Mouse (Mus musculus): ENCODE data around the gene Litaf. TPM values are rescaled to one million over a fixed set of nuclear protein-coding genes. Genes with fewer than 3 reads are reported as not detected.

The Litaf gene
- polyA plus RNA-seq, 1 experiment = 472 TPM

DNA sequence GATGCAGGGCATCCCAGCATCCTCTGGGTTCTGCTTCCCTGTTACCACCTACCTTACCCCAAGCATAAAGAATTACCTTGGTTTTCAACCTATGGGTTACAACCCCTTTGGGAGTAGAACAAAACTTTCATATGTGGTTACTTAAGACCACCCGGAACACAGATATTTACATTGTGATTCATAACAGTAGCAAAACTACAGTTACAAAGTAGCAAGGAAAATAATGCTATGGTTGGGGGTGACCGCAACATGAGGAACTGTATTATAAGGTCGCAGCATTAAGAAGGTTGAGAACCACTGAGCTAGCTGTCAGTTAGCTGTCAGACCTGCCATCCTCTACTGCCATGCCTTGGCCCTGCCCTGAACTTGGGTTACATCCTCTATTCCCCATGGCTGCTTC lies 2.7 kb upstream of the Litaf start:
- peak overlapping the region; percentile 97 for H3K4me3 ChIP-seq (replicated peaks)
- peaks cover 49% of the 10 kb centered on the region for H3K36me3 ChIP-seq (replicated peaks; ENCODE audit: low read length)
- H3K4me1 ChIP-seq = peaks cover 96% of the 10 kb centered on the region
- no peaks in the 10 kb centered on the region for H3K9me3 ChIP-seq
- H3K27me3 ChIP-seq (replicated peaks) = peaks cover 21% of the 10 kb centered on the region
- no peak for TF ChIP-seq GATA1 (IDR thresholded peaks at IDR 0.05; ENCODE audit: borderline replicate concordance, low read length)
- no peak for TF ChIP-seq FLI1 (IDR thresholded peaks at IDR 0.05; ENCODE audit: low read length)

DNA sequence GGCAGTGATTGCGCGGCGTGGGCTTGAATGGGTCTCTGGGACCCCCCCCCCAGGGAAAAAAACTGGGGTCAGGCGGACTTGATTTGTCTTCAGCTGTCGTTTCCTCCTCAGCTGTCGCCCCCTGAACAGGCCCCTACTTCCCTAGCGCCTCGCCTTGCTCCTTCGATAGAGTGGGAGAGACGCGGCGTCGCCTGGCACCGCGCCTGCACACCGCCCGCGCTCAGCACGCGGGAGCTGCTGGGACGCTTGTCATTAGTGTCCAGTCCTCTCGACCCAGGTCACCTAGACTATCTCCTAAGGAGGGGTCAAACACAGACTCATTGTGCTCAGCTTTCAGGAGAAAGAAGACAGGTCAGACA lies 855 bp upstream of the Litaf start:
- Histone ChIP-seq H3K4me1 (peaks cover 97% of the 10 kb centered on the region), H3K4me3 (replicated peaks) (peak overlapping the region; percentile 97), H3K36me3 (replicated peaks; ENCODE audit: low read length) (peaks cover 32% of the 10 kb centered on the region), H3K27me3 (replicated peaks) (peaks cover 25% of the 10 kb centered on the region), H3K9me3 (no peaks in the 10 kb centered on the region)
- TF ChIP-seq GATA1 (IDR thresholded peaks at IDR 0.05; ENCODE audit: borderline replicate concordance, low read length) (no peak), FLI1 (IDR thresholded peaks at IDR 0.05; ENCODE audit: low read length) (no peak)

DNA sequence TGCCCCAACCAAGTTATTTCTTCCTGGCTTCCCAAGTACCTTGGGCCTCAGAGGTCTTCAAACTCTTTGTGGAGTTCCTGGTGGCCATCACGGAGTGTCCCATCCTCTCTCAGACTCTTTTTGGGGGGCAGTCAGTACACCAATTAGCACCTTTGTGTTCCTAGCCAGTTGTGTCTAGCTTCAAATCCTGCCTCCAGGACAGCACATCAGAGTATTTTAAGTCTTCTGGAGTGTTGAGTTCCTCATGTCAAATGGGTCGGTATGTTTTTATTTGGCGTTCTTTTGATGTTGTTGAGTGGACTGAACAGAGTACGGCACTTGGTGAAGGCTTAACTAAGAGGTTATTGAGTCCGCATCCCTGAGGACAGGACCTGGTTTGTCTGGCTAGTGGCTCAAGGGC lies 526 bp downstream of the Litaf start:
- Histone ChIP-seq H3K36me3 (replicated peaks; ENCODE audit: low read length) (peaks cover 20% of the 10 kb centered on the region), H3K9me3 (no peaks in the 10 kb centered on the region), H3K27me3 (replicated peaks) (peaks cover 29% of the 10 kb centered on the region), H3K4me3 (replicated peaks) (peak overlapping the region; percentile 97), H3K4me1 (peaks cover 88% of the 10 kb centered on the region)
- TF ChIP-seq GATA1 (IDR thresholded peaks at IDR 0.05; ENCODE audit: borderline replicate concordance, low read length) (no peak), FLI1 (IDR thresholded peaks at IDR 0.05; ENCODE audit: low read length) (no peak)

GRCm38 (mm10) chr16:11064742-11065141 lies 1.2 kb downstream of the Litaf start:
- Histone ChIP-seq H3K4me1 (peaks cover 81% of the 10 kb centered on the region), H3K36me3 (replicated peaks; ENCODE audit: low read length) (peaks cover 14% of the 10 kb centered on the region), H3K4me3 (replicated peaks) (peak overlapping the region; percentile 46), H3K9me3 (no peaks in the 10 kb centered on the region), H3K27me3 (replicated peaks) (peaks cover 29% of the 10 kb centered on the region)
- no peak for TF ChIP-seq FLI1 (IDR thresholded peaks at IDR 0.05; ENCODE audit: low read length)
- TF ChIP-seq GATA1 (IDR thresholded peaks at IDR 0.05; ENCODE audit: borderline replicate concordance, low read length) = no peak

GRCm38 (mm10) chr16:11064341-11064740 lies 1.6 kb downstream of the Litaf start:
- Histone ChIP-seq H3K36me3 (replicated peaks; ENCODE audit: low read length) (peaks cover 12% of the 10 kb centered on the region), H3K4me3 (replicated peaks) (no peak overlapping the region), H3K9me3 (no peaks in the 10 kb centered on the region), H3K4me1 (peaks cover 77% of the 10 kb centered on the region), H3K27me3 (replicated peaks) (peaks cover 29% of the 10 kb centered on the region)
- TF ChIP-seq FLI1 (IDR thresholded peaks at IDR 0.05; ENCODE audit: low read length) (no peak), GATA1 (IDR thresholded peaks at IDR 0.05; ENCODE audit: borderline replicate concordance, low read length) (no peak)

DNA sequence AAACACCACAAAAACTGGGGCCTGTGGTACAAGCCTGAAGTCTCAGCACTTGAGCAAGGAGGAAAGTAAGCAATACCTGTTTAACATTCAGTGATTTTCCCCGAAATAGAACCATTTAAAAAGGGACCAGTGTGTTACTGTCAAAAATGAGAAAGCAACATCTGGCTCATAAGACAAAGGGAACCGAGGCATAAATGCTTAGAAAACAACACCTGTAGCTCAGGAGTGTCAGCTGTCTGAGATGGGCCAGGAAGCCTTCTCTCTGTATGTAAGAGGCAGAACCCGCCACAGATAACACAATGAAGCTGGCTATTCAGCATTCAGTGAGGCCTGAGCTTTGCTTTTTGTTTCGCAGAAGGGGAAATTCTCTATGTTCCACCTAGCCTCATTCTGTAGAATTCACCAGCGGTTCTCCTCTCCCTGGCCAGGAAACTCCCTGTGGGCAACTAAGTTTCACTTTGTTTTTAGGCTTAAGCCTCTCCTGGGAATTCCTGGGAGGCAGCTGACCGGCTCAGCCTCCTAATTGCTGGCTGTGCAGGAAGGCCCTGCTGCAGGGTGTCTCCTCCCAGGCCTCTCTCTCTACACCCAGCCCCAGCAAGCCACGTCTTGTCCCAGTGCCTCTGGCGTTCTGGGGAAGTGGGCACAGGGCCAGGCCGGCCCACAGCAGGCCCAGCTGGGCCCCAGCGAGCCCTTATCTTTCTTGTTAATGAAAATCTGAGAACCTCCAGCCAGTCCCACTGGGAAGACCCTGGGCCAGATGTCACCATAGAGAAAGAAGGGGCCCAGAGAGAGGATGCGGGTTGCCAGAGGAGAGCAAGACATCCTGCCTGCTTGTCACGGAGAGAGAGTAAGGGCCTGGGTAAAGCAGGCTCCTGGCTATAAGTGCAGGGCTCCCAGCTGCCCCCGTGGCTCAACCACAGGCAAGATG lies 2.9 kb downstream of the Litaf start:
- TF ChIP-seq GATA1 (IDR thresholded peaks at IDR 0.05; ENCODE audit: borderline replicate concordance, low read length) (no peak), FLI1 (IDR thresholded peaks at IDR 0.05; ENCODE audit: low read length) (no peak)
- Histone ChIP-seq H3K4me1 (peaks cover 64% of the 10 kb centered on the region), H3K36me3 (replicated peaks; ENCODE audit: low read length) (peaks cover 4% of the 10 kb centered on the region), H3K4me3 (replicated peaks) (peak overlapping the region; percentile 80), H3K9me3 (no peaks in the 10 kb centered on the region), H3K27me3 (replicated peaks) (peaks cover 25% of the 10 kb centered on the region)

DNA sequence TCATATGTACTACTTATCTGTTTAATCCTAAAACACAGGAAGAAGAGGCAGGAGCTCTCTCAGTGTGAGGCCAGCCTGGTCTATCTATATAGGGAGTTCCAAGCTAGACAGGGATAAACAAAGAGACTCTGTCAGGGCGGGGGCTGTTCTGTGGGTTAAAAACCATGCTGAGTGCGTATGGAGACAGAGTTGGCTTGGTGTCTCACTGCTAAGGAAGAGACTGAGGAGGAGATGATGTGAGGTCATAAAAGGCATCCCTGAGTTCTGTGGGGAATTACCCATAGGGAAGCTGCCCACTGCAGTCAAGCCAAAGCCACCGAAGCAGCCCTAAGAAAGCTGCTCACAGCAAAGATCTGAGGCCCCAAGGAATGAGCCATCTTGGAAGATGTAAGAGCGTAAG lies 5.3 kb downstream of the Litaf start, which contains the start of gene Snn:
Gene Snn (plus strand): TSS at position 301 of the 400 bp plus-strand sequence.
- H3K4me1 ChIP-seq = peaks cover 52% of the 10 kb centered on the region
- H3K36me3 ChIP-seq (replicated peaks; ENCODE audit: low read length) = peaks cover 4% of the 10 kb centered on the region
- no peak for TF ChIP-seq GATA1 (IDR thresholded peaks at IDR 0.05; ENCODE audit: borderline replicate concordance, low read length)
- no peak for TF ChIP-seq FLI1 (IDR thresholded peaks at IDR 0.05; ENCODE audit: low read length)
- H3K4me3 ChIP-seq (replicated peaks) = no peak within 1 kb of the TSS
- H3K9me3 ChIP-seq = no peaks in the 10 kb centered on the region
- H3K27me3 ChIP-seq (replicated peaks) = peaks cover 20% of the 10 kb centered on the region

GRCm38 (mm10) chr16:11055916-11056315 lies 10.0 kb downstream of the Litaf start:
- no peak for TF ChIP-seq FLI1 (IDR thresholded peaks at IDR 0.05; ENCODE audit: low read length)
- no peak for TF ChIP-seq GATA1 (IDR thresholded peaks at IDR 0.05; ENCODE audit: borderline replicate concordance, low read length)
- H3K27me3 ChIP-seq (replicated peaks) = peaks cover 11% of the 10 kb centered on the region
- H3K4me1 ChIP-seq = peaks cover 34% of the 10 kb centered on the region
- no peak overlapping the region for H3K4me3 ChIP-seq (replicated peaks)
- H3K36me3 ChIP-seq (replicated peaks; ENCODE audit: low read length) = peaks cover 4% of the 10 kb centered on the region
- no peaks in the 10 kb centered on the region for H3K9me3 ChIP-seq

GRCm38 (mm10) chr16:11054871-11055270 lies 11.1 kb downstream of the Litaf start:
- Histone ChIP-seq H3K36me3 (replicated peaks; ENCODE audit: low read length) (peaks cover 4% of the 10 kb centered on the region), H3K27me3 (replicated peaks) (peaks cover 12% of the 10 kb centered on the region), H3K4me1 (peaks cover 39% of the 10 kb centered on the region), H3K9me3 (no peaks in the 10 kb centered on the region), H3K4me3 (replicated peaks) (no peak overlapping the region)
- TF ChIP-seq GATA1 (IDR thresholded peaks at IDR 0.05; ENCODE audit: borderline replicate concordance, low read length) = no peak
- TF ChIP-seq FLI1 (IDR thresholded peaks at IDR 0.05; ENCODE audit: low read length) = no peak

DNA sequence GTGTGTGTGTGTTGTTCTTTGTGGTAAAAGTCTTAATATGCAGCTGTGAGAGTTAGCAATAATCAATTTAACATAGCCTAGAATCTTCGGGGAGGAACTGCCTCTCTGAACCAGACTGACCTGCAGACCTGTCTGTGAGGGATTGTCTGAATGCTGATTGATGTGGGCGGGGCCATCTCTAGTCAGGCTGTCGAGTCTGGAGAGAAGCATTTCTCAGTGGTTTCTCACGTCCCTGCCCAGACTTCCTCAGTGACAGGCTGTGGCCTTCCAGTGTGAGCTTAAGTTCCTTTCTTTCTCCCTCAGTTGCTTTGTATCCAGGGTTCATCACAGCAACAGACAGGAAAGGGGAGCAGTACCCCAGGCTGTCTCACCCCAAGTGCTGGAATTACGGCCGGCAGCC lies 11.5 kb downstream of the Litaf start:
- Histone ChIP-seq H3K27me3 (replicated peaks) (peaks cover 12% of the 10 kb centered on the region), H3K4me1 (peaks cover 43% of the 10 kb centered on the region), H3K36me3 (replicated peaks; ENCODE audit: low read length) (peaks cover 4% of the 10 kb centered on the region), H3K9me3 (no peaks in the 10 kb centered on the region), H3K4me3 (replicated peaks) (no peak overlapping the region)
- TF ChIP-seq FLI1 (IDR thresholded peaks at IDR 0.05; ENCODE audit: low read length) (no peak), GATA1 (IDR thresholded peaks at IDR 0.05; ENCODE audit: borderline replicate concordance, low read length) (no peak)
